Mouse (Mus musculus) MEL (cell line): ENCODE results near the gene 2810021J22Rik. TPM values are rescaled to one million over a fixed set of nuclear protein-coding genes. Genes with fewer than 3 reads are reported as not detected.
A peak's percentile ranks its signal among the peaks of the same experiment; 100 is the strongest.

Experiments
- DNase-seq: peaks from one replicate; pipeline ENCODE4 v3.0.0; 2011; ENCODE audit warnings: low read depth, low spot score
- H3K27ac ChIP-seq: 2 replicates; pipeline ENCODE4 v1.5.1; 2012; ENCODE audit warnings: low read depth, mild to moderate bottlenecking, control low read depth, low read length, moderate library complexity; ENCODE audit not compliant: control insufficient read depth
- H3K27me3 ChIP-seq, 2 experiments: fragments of 150-350 bp in 1 of 2; sonication (generic) in 1 of 2; 2 replicates each; pipeline ENCODE4 v1.6.1; 2012; ENCODE audit warnings: low read length in 2 of 2, mild to moderate bottlenecking in 2 of 2, improper control_type of control experiment in 1 of 2, moderate library complexity in 1 of 2; ENCODE audit not compliant: insufficient read depth in 2 of 2, control insufficient read depth in 1 of 2
- H3K36me3 ChIP-seq, 2 experiments: 2 replicates each; pipeline ENCODE4 v1.6.1; 2012 to 2014; ENCODE audit warnings: low read length in 2 of 2, improper control_type of control experiment in 1 of 2, inconsistent platforms in 1 of 2, mild to moderate bottlenecking in 1 of 2; ENCODE audit not compliant: insufficient read depth in 2 of 2, control insufficient read depth in 1 of 2
- H3K4me1 ChIP-seq, 2 experiments: fragments of 150-350 bp in 1 of 2; sonication (generic) in 1 of 2; 2 replicates each; pipeline ENCODE4 v1.6.1; 2012; ENCODE audit warnings: low read length in 2 of 2, improper control_type of control experiment in 1 of 2, mild to moderate bottlenecking in 1 of 2; ENCODE audit not compliant: insufficient read depth in 2 of 2, control insufficient read depth in 1 of 2
- H3K4me3 ChIP-seq, 2 experiments: fragments of 150-350 bp in 1 of 2; sonication (generic) in 1 of 2; 2 replicates each; pipeline ENCODE4 v1.5.1; 2012; ENCODE audit warnings: low read depth in 2 of 2, low read length in 2 of 2, mild to moderate bottlenecking in 2 of 2, moderate library complexity in 2 of 2, control low read depth in 1 of 2, improper control_type of control experiment in 1 of 2; ENCODE audit not compliant: control insufficient read depth in 1 of 2, insufficient read depth in 1 of 2
- H3K79me2 ChIP-seq: 2 replicates; pipeline ENCODE4 v1.6.1; 2012; ENCODE audit warnings: mild to moderate bottlenecking, low read length, moderate library complexity; ENCODE audit not compliant: control insufficient read depth, poor library complexity, insufficient read depth
- H3K9ac ChIP-seq: 2 replicates; pipeline ENCODE4 v1.6.1; 2012; ENCODE audit warnings: low read depth, mild to moderate bottlenecking, control low read depth, low read length, moderate library complexity; ENCODE audit not compliant: control insufficient read depth, poor library complexity, severe bottlenecking
- H3K9me3 ChIP-seq: fragments of 150-350 bp; sonication (generic); replicated peaks from 2 replicates; pipeline ENCODE4 v1.6.1; 2012; ENCODE audit warnings: mild to moderate bottlenecking, low read length, improper control_type of control experiment, moderate library complexity; ENCODE audit not compliant: insufficient read depth
- BHLHE40 ChIP-seq: IDR thresholded peaks from 2 replicates; pipeline ENCODE4 v1.6.1; 2012; ENCODE audit warnings: low read depth, mild to moderate bottlenecking, inconsistent platforms, low read length, improper control_type of control experiment, borderline replicate concordance
- CHD1 ChIP-seq: IDR thresholded peaks from 2 replicates; pipeline ENCODE4 v1.6.1; 2012; ENCODE audit warnings: low read depth, mild to moderate bottlenecking, inconsistent platforms, low read length, improper control_type of control experiment
- E2F4 ChIP-seq: IDR thresholded peaks from 2 replicates; pipeline ENCODE4 v1.6.1; 2011; ENCODE audit warnings: low read depth, low read length, improper control_type of control experiment, borderline replicate concordance
- ELF1 ChIP-seq: IDR thresholded peaks from 2 replicates; pipeline ENCODE4 v1.6.1; 2014; ENCODE audit warnings: low read depth, mild to moderate bottlenecking, inconsistent platforms, low read length, improper control_type of control experiment, moderate library complexity
- EP300 ChIP-seq, 2 experiments: IDR thresholded peaks; 2 replicates each; pipeline ENCODE4 v1.6.1; 2011; ENCODE audit warnings: improper control_type of control experiment in 2 of 2, low read length in 2 of 2, low read depth in 1 of 2, mild to moderate bottlenecking in 1 of 2
- ETS1 ChIP-seq: IDR thresholded peaks from 2 replicates; pipeline ENCODE4 v1.6.1; 2012; ENCODE audit warnings: low read depth, mild to moderate bottlenecking, inconsistent platforms, low read length, improper control_type of control experiment, moderate library complexity
- GATA1 ChIP-seq: IDR thresholded peaks from 2 replicates; pipeline ENCODE4 v1.6.1; 2011; ENCODE audit warnings: low read depth, low read length, improper control_type of control experiment
- JUND ChIP-seq: IDR thresholded peaks from 2 replicates; pipeline ENCODE4 v1.6.1; 2011; ENCODE audit warnings: low read depth, mild to moderate bottlenecking, improper control_type of control experiment, low read length
- MAFK ChIP-seq: IDR thresholded peaks from 2 replicates; pipeline ENCODE4 v1.6.1; 2011; ENCODE audit warnings: low read depth, mild to moderate bottlenecking, low read length, improper control_type of control experiment, borderline replicate concordance
- MEF2A ChIP-seq: IDR thresholded peaks from 2 replicates; pipeline ENCODE4 v1.6.1; 2014; ENCODE audit warnings: low read depth, mild to moderate bottlenecking, inconsistent platforms, low read length, improper control_type of control experiment; ENCODE audit not compliant: poor library complexity, insufficient replicate concordance, severe bottlenecking; ENCODE audit errors: extremely low read depth
- MYB ChIP-seq: IDR thresholded peaks from 2 replicates; pipeline ENCODE4 v1.6.1; 2011; ENCODE audit warnings: mild to moderate bottlenecking, low read depth, low read length, improper control_type of control experiment
- MYC ChIP-seq: IDR thresholded peaks from 2 replicates; pipeline ENCODE4 v1.6.1; 2011; ENCODE audit warnings: low read depth, mild to moderate bottlenecking, low read length, improper control_type of control experiment, moderate library complexity
- POLR2A ChIP-seq, 2 experiments: IDR thresholded peaks; 2 replicates each; pipeline ENCODE4 v1.6.1; 2011 to 2012; ENCODE audit warnings: low read length in 2 of 2, mild to moderate bottlenecking in 2 of 2, control low read depth in 1 of 2, improper control_type of control experiment in 1 of 2, low read depth in 1 of 2, moderate library complexity in 1 of 2; ENCODE audit not compliant: control insufficient read depth in 1 of 2, insufficient read depth in 1 of 2, poor library complexity in 1 of 2
- RCOR1 ChIP-seq: IDR thresholded peaks from 2 replicates; pipeline ENCODE4 v1.6.1; 2012; ENCODE audit warnings: low read depth, mild to moderate bottlenecking, inconsistent platforms, low read length, improper control_type of control experiment
- SIN3A ChIP-seq: IDR thresholded peaks from 2 replicates; pipeline ENCODE4 v1.6.1; 2012; ENCODE audit warnings: low read length, improper control_type of control experiment, inconsistent platforms
- TAL1 ChIP-seq: IDR thresholded peaks from 2 replicates; pipeline ENCODE4 v1.6.1; 2012; ENCODE audit warnings: mild to moderate bottlenecking, inconsistent platforms, low read length, moderate library complexity, mixed read lengths
- TCF12 ChIP-seq: IDR thresholded peaks from 2 replicates; pipeline ENCODE4 v1.6.1; 2014; ENCODE audit warnings: low read depth, mild to moderate bottlenecking, inconsistent platforms, low read length, improper control_type of control experiment, moderate library complexity
- UBTF ChIP-seq: IDR thresholded peaks from 2 replicates; pipeline ENCODE4 v1.6.1; 2012; ENCODE audit warnings: low read depth, mild to moderate bottlenecking, inconsistent platforms, low read length, improper control_type of control experiment, moderate library complexity, borderline replicate concordance; ENCODE audit not compliant: insufficient read depth
- USF1 ChIP-seq: IDR thresholded peaks from 2 replicates; pipeline ENCODE4 v1.6.1; 2014; ENCODE audit warnings: low read depth, mild to moderate bottlenecking, inconsistent platforms, low read length, improper control_type of control experiment, moderate library complexity
- ZC3H11A ChIP-seq: IDR thresholded peaks from 2 replicates; pipeline ENCODE4 v1.6.1; 2012; ENCODE audit warnings: low read depth, mild to moderate bottlenecking, inconsistent platforms, low read length, improper control_type of control experiment
- ZKSCAN1 ChIP-seq: IDR thresholded peaks from 2 replicates; pipeline ENCODE4 v1.6.1; 2012; ENCODE audit warnings: low read depth, mild to moderate bottlenecking, inconsistent platforms, low read length, improper control_type of control experiment, moderate library complexity
- polyA plus RNA-seq, 2 experiments: library from polyadenylated mRNA; stranded (reverse) in 1 of 2; unstranded in 1 of 2; fragments of >175 nt in 1 of 2; fragments of >200 nt in 1 of 2; gene quantifications; 2 replicates each; pipeline versions ENCODE4 v1.2.1 to v1.2.4; 2012; ENCODE audit warnings: low replicate concordance in 2 of 2, low read depth in 1 of 2; ENCODE audit not compliant: insufficient read length in 2 of 2, insufficient read depth in 1 of 2, missing spikeins in 1 of 2
- total RNA-seq: library from RNA; depleted of rRNA; stranded (reverse); fragments of 300-350 nt; gene quantifications from 2 replicates; pipeline ENCODE4 v1.2.3, GENCODE M21; 2012

2810021J22Rik gene
- total and polyA plus RNA-seq, 3 experiments: 5.8 to 6.2 TPM; not detected in 1

GRCm38 (mm10) chr11:58890511-58890910, 23.5 kb downstream of the 2810021J22Rik start:
- Histone ChIP-seq H3K9ac (no peak overlapping the region), H3K79me2 (no peaks in the 10 kb centered on the region), H3K9me3 (no peaks in the 10 kb centered on the region), H3K36me3 (peaks cover 4 to 14% of the 10 kb centered on the region in 2 experiments), H3K27me3 (no peaks in the 10 kb centered on the region), H3K4me3 (no peak overlapping the region), H3K27ac (no peak overlapping the region), H3K4me1 (peaks cover 0 to 7% of the 10 kb centered on the region in 2 experiments; a peak in 1 of 4 replicates)
- peak; percentile 71; the same call in 1 of the 2 replicates for TF ChIP-seq BHLHE40
- TF ChIP-seq ETS1: no peak
- TF ChIP-seq POLR2A (IDR thresholded peaks at IDR 0.05; ENCODE audit: control insufficient read depth in 1 of 2, insufficient read depth in 1 of 2, low read depth in 1 of 2, low read length in 2 of 2, poor library complexity in 1 of 2): no peak
- TF ChIP-seq ZC3H11A: no peak
- peak; percentile 50 for TF ChIP-seq GATA1
- no peak for TF ChIP-seq TCF12
- no peak for TF ChIP-seq RCOR1
- no peak for TF ChIP-seq MYB
- peak; percentile 38 for DNase-seq

DNA sequence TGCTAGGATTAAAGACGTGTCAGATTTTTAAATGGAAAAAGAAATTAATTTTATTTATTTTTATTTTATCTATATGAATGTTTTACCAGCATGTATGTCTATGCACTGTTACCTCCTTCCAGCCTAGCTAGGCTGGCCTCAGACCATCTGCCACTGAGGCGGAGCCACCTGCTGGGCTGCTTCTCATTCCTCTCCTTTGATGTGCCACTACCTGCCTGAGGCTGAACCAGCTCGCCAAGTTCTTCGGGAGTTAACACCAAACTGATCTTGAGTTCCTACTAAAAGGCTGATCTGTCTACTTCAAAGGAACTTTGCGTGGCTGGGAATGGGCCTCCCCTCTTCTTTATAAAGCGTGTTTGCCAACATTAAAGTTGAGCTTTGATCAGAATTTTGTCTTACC, 27.4 kb downstream of the 2810021J22Rik start:
- peaks cover 4 to 18% of the 10 kb centered on the region in 2 experiments for H3K36me3 ChIP-seq
- H3K9ac ChIP-seq: no peak overlapping the region
- no peaks in the 10 kb centered on the region for H3K27me3 ChIP-seq
- DNase-seq: no peak
- TF ChIP-seq UBTF: no peak
- TF ChIP-seq TCF12: no peak
- TF ChIP-seq TAL1: no peak
- TF ChIP-seq MAFK: no peak
- TF ChIP-seq ELF1: no peak
- no peak for TF ChIP-seq MYC
- TF ChIP-seq RCOR1: no peak
- TF ChIP-seq E2F4: no peak
- no peak for TF ChIP-seq MYB
- no peak for TF ChIP-seq ETS1
- no peak for TF ChIP-seq CHD1
- no peak for TF ChIP-seq EP300 (IDR thresholded peaks at IDR 0.05; ENCODE audit: low read depth in 1 of 2, low read length in 2 of 2)
- no peak for TF ChIP-seq JUND
- no peak for TF ChIP-seq MEF2A
- TF ChIP-seq SIN3A: no peak
- no peak for TF ChIP-seq USF1
- no peak for TF ChIP-seq ZKSCAN1
- TF ChIP-seq, all 39 proteins: peak for 0
- Histone ChIP-seq H3K27ac (no peak overlapping the region), H3K79me2 (no peaks in the 10 kb centered on the region), H3K4me3 (no peak overlapping the region), H3K9me3 (no peaks in the 10 kb centered on the region), H3K4me1 (peaks cover 0 to 7% of the 10 kb centered on the region in 2 experiments; a peak in 1 of 4 replicates)
